Mouse (Mus musculus): ENCODE results near the gene Cadm3. TPM values are rescaled to one million over a fixed set of nuclear protein-coding genes. Genes with fewer than 3 reads are reported as not detected.

Cadm3 gene
- total RNA-seq, 1 experiment, result 0.85 TPM

GRCm38 (mm10) chr1:173359590-173360290 lies 7.8 kb downstream of the Cadm3 start:
- Histone ChIP-seq H3K4me3 (ENCODE audit: insufficient read depth in 1 of 2, low read depth in 1 of 2, low read length in 2 of 2, poor library complexity in 1 of 2, severe bottlenecking in 1 of 2) (no peak overlapping the region), H3K9me3 (ENCODE audit: control insufficient read depth, insufficient read depth, low read depth, low read length) (no peaks in the 10 kb centered on the region), H3K36me3 (ENCODE audit: control insufficient read depth, insufficient read depth, low read length, poor library complexity, severe bottlenecking) (no peaks in the 10 kb centered on the region), H3K4me1 (ENCODE audit: control insufficient read depth in 2 of 2, insufficient read depth in 2 of 2, low read length in 2 of 2, poor library complexity in 1 of 2) (no peaks in the 10 kb centered on the region), H3K27ac (ENCODE audit: insufficient read depth, low read depth, low read length, poor library complexity, severe bottlenecking) (no peak overlapping the region), H3K9ac (ENCODE audit: insufficient read depth, low read depth, low read length, poor library complexity, severe bottlenecking) (no peak overlapping the region)
- TF ChIP-seq ZNF384 (IDR thresholded peaks at IDR 0.05; ENCODE audit: low read depth, low read length) (no peak), HCFC1 (IDR thresholded peaks at IDR 0.05; ENCODE audit: borderline replicate concordance, insufficient read depth, low read length) (no peak), ZC3H11A (IDR thresholded peaks at IDR 0.05; ENCODE audit: borderline replicate concordance, low read depth, low read length) (no peak), CHD2 (IDR thresholded peaks at IDR 0.05; ENCODE audit: low read depth, low read length) (no peak), MAFK (IDR thresholded peaks at IDR 0.05; ENCODE audit: insufficient read depth, low read depth, low read length) (no peak)
- no peak for DNase-seq (ENCODE audit: low read depth, low spot score)
- in situ Hi-C loops (cut with MboI; ENCODE audit: low sequenced_read_pairs in 2 of 2, unreplicated experiment in 2 of 2), result no loop called here

- H3K36me3 ChIP-seq (ENCODE audit: control insufficient read depth, insufficient read depth, low read length, poor library complexity, severe bottlenecking), result no peaks in the 10 kb centered on the region
- no peak overlapping the region for H3K9ac ChIP-seq (ENCODE audit: insufficient read depth, low read depth, low read length, poor library complexity, severe bottlenecking)
- TF ChIP-seq HCFC1 (IDR thresholded peaks at IDR 0.05; ENCODE audit: borderline replicate concordance, insufficient read depth, low read length), result no peak
- no peak for TF ChIP-seq CHD2 (IDR thresholded peaks at IDR 0.05; ENCODE audit: low read depth, low read length)
- no peak for TF ChIP-seq ZC3H11A (IDR thresholded peaks at IDR 0.05; ENCODE audit: borderline replicate concordance, low read depth, low read length)
- TF ChIP-seq MAFK (IDR thresholded peaks at IDR 0.05; ENCODE audit: insufficient read depth, low read depth, low read length), result no peak
- no peak for TF ChIP-seq ZNF384 (IDR thresholded peaks at IDR 0.05; ENCODE audit: low read depth, low read length)
- no peak overlapping the region for H3K27ac ChIP-seq (ENCODE audit: insufficient read depth, low read depth, low read length, poor library complexity, severe bottlenecking)
- no peaks in the 10 kb centered on the region for H3K9me3 ChIP-seq (ENCODE audit: control insufficient read depth, insufficient read depth, low read depth, low read length)
- H3K4me1 ChIP-seq (ENCODE audit: control insufficient read depth in 2 of 2, insufficient read depth in 2 of 2, low read length in 2 of 2, poor library complexity in 1 of 2), result no peaks in the 10 kb centered on the region
- H3K4me3 ChIP-seq (ENCODE audit: insufficient read depth in 1 of 2, low read depth in 1 of 2, low read length in 2 of 2, poor library complexity in 1 of 2, severe bottlenecking in 1 of 2), result no peak overlapping the region
- no peak for DNase-seq (ENCODE audit: low read depth, low spot score)
- in situ Hi-C loops (cut with MboI; ENCODE audit: low sequenced_read_pairs in 2 of 2, unreplicated experiment in 2 of 2), result no loop called here
Observed at GRCm38 (mm10) chr1:173357799-173358198, 9.7 kb downstream of the Cadm3 start.

GRCm38 (mm10) chr1:173356699-173357098 lies 10.8 kb downstream of the Cadm3 start:
- DNase-seq (ENCODE audit: low read depth, low spot score), result no peak
- H3K9ac ChIP-seq (ENCODE audit: insufficient read depth, low read depth, low read length, poor library complexity, severe bottlenecking), result no peak overlapping the region
- in situ Hi-C loops (cut with MboI; ENCODE audit: low sequenced_read_pairs in 2 of 2, unreplicated experiment in 2 of 2), result no loop called here
- H3K9me3 ChIP-seq (ENCODE audit: control insufficient read depth, insufficient read depth, low read depth, low read length), result no peaks in the 10 kb centered on the region
- H3K27ac ChIP-seq (ENCODE audit: insufficient read depth, low read depth, low read length, poor library complexity, severe bottlenecking), result no peak overlapping the region
- H3K4me3 ChIP-seq (ENCODE audit: insufficient read depth in 1 of 2, low read depth in 1 of 2, low read length in 2 of 2, poor library complexity in 1 of 2, severe bottlenecking in 1 of 2), result no peak overlapping the region
- TF ChIP-seq ZNF384 (IDR thresholded peaks at IDR 0.05; ENCODE audit: low read depth, low read length) (no peak), HCFC1 (IDR thresholded peaks at IDR 0.05; ENCODE audit: borderline replicate concordance, insufficient read depth, low read length) (no peak), MAFK (IDR thresholded peaks at IDR 0.05; ENCODE audit: insufficient read depth, low read depth, low read length) (no peak), ZC3H11A (IDR thresholded peaks at IDR 0.05; ENCODE audit: borderline replicate concordance, low read depth, low read length) (no peak), CHD2 (IDR thresholded peaks at IDR 0.05; ENCODE audit: low read depth, low read length) (no peak)
- no peaks in the 10 kb centered on the region for H3K36me3 ChIP-seq (ENCODE audit: control insufficient read depth, insufficient read depth, low read length, poor library complexity, severe bottlenecking)
- no peaks in the 10 kb centered on the region for H3K4me1 ChIP-seq (ENCODE audit: control insufficient read depth in 2 of 2, insufficient read depth in 2 of 2, low read length in 2 of 2, poor library complexity in 1 of 2)

- Histone ChIP-seq H3K9ac (ENCODE audit: insufficient read depth, low read depth, low read length, poor library complexity, severe bottlenecking) (no peak overlapping the region), H3K27ac (ENCODE audit: insufficient read depth, low read depth, low read length, poor library complexity, severe bottlenecking) (no peak overlapping the region), H3K4me1 (ENCODE audit: control insufficient read depth in 2 of 2, insufficient read depth in 2 of 2, low read length in 2 of 2, poor library complexity in 1 of 2) (peaks cover 0 to 3% of the 10 kb centered on the region in 2 experiments; a peak in 2 of 4 replicates), H3K9me3 (ENCODE audit: control insufficient read depth, insufficient read depth, low read depth, low read length) (no peaks in the 10 kb centered on the region), H3K4me3 (ENCODE audit: insufficient read depth in 1 of 2, low read depth in 1 of 2, low read length in 2 of 2, poor library complexity in 1 of 2, severe bottlenecking in 1 of 2) (no peak overlapping the region), H3K36me3 (ENCODE audit: control insufficient read depth, insufficient read depth, low read length, poor library complexity, severe bottlenecking) (no peaks in the 10 kb centered on the region)
- TF ChIP-seq ZNF384 (IDR thresholded peaks at IDR 0.05; ENCODE audit: low read depth, low read length), result no peak
- TF ChIP-seq MAFK (IDR thresholded peaks at IDR 0.05; ENCODE audit: insufficient read depth, low read depth, low read length), result peak; percentile 79
- in situ Hi-C loops (cut with MboI; ENCODE audit: low sequenced_read_pairs in 2 of 2, unreplicated experiment in 2 of 2), result no loop called here
- no peak for DNase-seq (ENCODE audit: low read depth, low spot score)
Observed at GRCm38 (mm10) chr1:173355107-173355846, 12.2 kb downstream of the Cadm3 start.

Data from ES-E14 (cell line).